Mouse (Mus musculus): ENCODE measurements at regions not wholly inside any gene's neighbourhood (a gene's known extent, or its start where the extent isn't known, plus 50 kb on each side); places are given as distances from the start of the nearest gene placed in this dataset.

GRCm38 (mm10) chr3:138662625-138663024, 79.4 kb upstream of the Tspan5 start:
- DNase-seq (ENCODE audit: low spot score) = peak; percentile 6

- no peak for DNase-seq (ENCODE audit: low spot score)
Measured at GRCm38 (mm10) chr3:138668394-138669092, 73.5 kb upstream of the Tspan5 start.

DNA sequence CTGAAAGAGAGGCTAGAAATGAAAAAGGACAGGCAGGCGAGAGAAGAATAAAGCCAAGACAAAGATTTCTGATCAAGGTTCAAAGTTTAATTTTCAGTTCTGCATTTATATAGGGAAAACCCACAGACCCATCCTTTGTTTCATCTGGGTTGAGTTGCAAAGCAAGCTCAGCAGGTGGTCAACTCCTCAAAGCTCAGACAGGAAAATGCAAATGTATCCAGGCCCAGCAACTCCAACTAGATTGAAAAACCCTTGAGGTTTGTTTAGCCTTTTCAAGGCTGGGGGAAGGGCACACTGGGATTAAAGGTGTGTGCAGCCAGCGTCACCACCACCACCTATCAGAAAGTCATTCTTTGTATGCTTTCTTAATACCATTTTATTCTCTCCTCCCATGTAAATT, 66.1 kb upstream of the Tspan5 start:
- no peak for DNase-seq (ENCODE audit: low spot score)

DNA sequence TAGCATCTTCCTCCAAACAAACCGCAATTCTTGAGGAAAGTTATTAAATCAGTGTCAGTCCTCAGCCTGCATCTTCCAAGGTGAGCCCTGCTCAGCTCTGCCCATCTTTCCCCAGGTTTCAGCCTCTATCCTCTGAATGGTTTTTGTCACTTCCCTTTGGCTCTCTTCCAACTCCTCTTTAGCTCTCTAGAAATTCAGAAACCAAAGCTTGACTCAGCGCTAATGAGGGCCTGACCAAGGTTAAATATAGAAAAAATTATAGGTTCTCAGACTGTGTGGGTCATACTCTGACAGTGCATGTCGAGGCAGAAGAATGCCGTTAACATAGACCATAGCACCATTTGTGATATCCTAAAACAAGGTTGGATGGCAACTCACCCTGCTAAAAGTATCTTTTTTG, 63.6 kb upstream of the Tspan5 start:
- DNase-seq (ENCODE audit: low spot score) = peak; percentile 8

GRCm38 (mm10) chr3:138686636-138687230, 55.3 kb upstream of the Tspan5 start:
- no peak for DNase-seq (ENCODE audit: low spot score)

- no peak for DNase-seq (ENCODE audit: low spot score)
Measured at GRCm38 (mm10) chr3:138688606-138689005, 53.4 kb upstream of the Tspan5 start.

Data from testis, postnatal 10 days (tissue).